Mouse (Mus musculus) hindbrain, embryonic 11.5 days (tissue): ENCODE results near the gene Fam186b. TPM values are rescaled to one million over a fixed set of nuclear protein-coding genes. Genes with fewer than 3 reads are reported as not detected.

Experiments
- ATAC-seq: fragments of 200-750 bp; cut with Nextera tagmentation; 2 replicates; pipeline ENCODE4 v1.8.0; 2017; ENCODE audit warnings: mild to moderate bottlenecking, moderate TSS enrichment, moderate library complexity; ENCODE audit not compliant: low FRiP score
- DNase-seq: peaks from one replicate; pipeline ENCODE4 v3.0.0-alpha.2; 2015; ENCODE audit warnings: low spot score
- H3K27ac ChIP-seq: fragments of 300-500 bp; sonication (generic); 2 replicates; pipeline ENCODE4 v1.5.1; 2014; ENCODE audit warnings: mild to moderate bottlenecking, low read depth, low read length
- H3K27me3 ChIP-seq: fragments of 300-500 bp; sonication (generic); 2 replicates; pipeline ENCODE4 v1.6.1; 2014; ENCODE audit warnings: mild to moderate bottlenecking, low read length, moderate library complexity, mixed read lengths; ENCODE audit not compliant: control insufficient read depth, insufficient read depth
- H3K36me3 ChIP-seq: fragments of 300-500 bp; sonication (generic); 2 replicates; pipeline ENCODE4 v1.6.1; 2014; ENCODE audit warnings: mild to moderate bottlenecking, low read length, moderate library complexity, mixed read lengths; ENCODE audit not compliant: control insufficient read depth, insufficient read depth
- H3K4me1 ChIP-seq: fragments of 300-500 bp; sonication (generic); replicated peaks from 2 replicates; pipeline ENCODE4 v1.6.1; 2014; ENCODE audit warnings: low read length, mixed read lengths; ENCODE audit not compliant: control insufficient read depth, insufficient read depth
- H3K4me2 ChIP-seq: fragments of 300-500 bp; sonication (generic); replicated peaks from 2 replicates; pipeline ENCODE4 v1.6.1; 2014; ENCODE audit warnings: mild to moderate bottlenecking, low read depth, low read length
- H3K4me3 ChIP-seq: fragments of 300-500 bp; sonication (generic); 2 replicates; pipeline ENCODE4 v1.5.1; 2014; ENCODE audit warnings: low read depth, low read length
- H3K9ac ChIP-seq: fragments of 300-500 bp; sonication (generic); 2 replicates; pipeline ENCODE4 v1.6.1; 2014; ENCODE audit warnings: low read depth, low read length
- H3K9me3 ChIP-seq: fragments of 300-500 bp; sonication (generic); 2 replicates; pipeline ENCODE4 v1.6.1; 2016; ENCODE audit warnings: low read length; ENCODE audit not compliant: control insufficient read depth
- WGBS: fragments of 180-500 bp; shearing (Covaris S2); extraction: QIAGEN DNeasy Blood & Tissue Kit; methylation state at CpG from one replicate; pipeline ENCODE4 v1.1.7; 2014; 5-methylcytosine and 5-hydroxymethylcytosine counted together
- polyA plus RNA-seq: library from polyadenylated mRNA; unstranded; fragments of >200 nt; fragmentation: Nextera tagmentation; extraction: Ambion mirVana; gene quantifications from 2 replicates; pipeline ENCODE4 v1.2.1, GENCODE M21; 2014

The Fam186b gene
- polyA plus RNA-seq, 1 experiment from 2014 or later: 0.29 TPM

- Histone ChIP-seq H3K4me1 (no peaks in the 10 kb centered on the region), H3K4me3 (no peak overlapping the region), H3K27ac (no peak overlapping the region), H3K9ac (no peak overlapping the region), H3K9me3 (no peaks in the 10 kb centered on the region), H3K27me3 (no peaks in the 10 kb centered on the region), H3K4me2 (no peak overlapping the region), H3K36me3 (no peaks in the 10 kb centered on the region)
- no peak for ATAC-seq
- DNase-seq: no peak
- 91% methylated on average over 11 of the region's 11 CpGs for WGBS
Measured at GRCm38 (mm10) chr15:99290586-99290985, 5.1 kb downstream of the Fam186b start.

DNA sequence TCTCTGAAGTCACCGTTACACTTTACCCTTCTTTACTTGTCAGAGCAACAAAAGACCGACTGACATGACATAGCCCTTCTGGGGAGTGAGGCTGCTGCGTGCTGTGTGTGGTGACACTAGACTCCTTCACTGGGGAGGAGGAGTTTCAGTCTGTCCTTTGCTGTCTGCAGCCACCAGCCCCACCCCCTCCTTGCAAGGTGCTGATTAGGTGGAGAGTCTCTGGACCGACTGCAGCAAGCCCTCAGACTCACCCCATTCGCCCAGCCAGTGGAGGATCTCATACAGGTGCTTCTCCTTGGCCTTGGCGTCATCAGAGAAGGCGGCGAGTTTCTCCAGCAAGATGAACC, 10.5 kb downstream of the Fam186b start:
- no peaks in the 10 kb centered on the region for H3K4me1 ChIP-seq
- H3K27me3 ChIP-seq: no peaks in the 10 kb centered on the region
- no peak for DNase-seq
- 54% methylated on average over 8 of the region's 8 CpGs for WGBS
- ATAC-seq: no peak
- H3K27ac ChIP-seq: no peak overlapping the region
- H3K9me3 ChIP-seq: no peaks in the 10 kb centered on the region
- H3K4me2 ChIP-seq: no peak overlapping the region
- no peak overlapping the region for H3K9ac ChIP-seq
- H3K4me3 ChIP-seq: no peak overlapping the region
- no peaks in the 10 kb centered on the region for H3K36me3 ChIP-seq

DNA sequence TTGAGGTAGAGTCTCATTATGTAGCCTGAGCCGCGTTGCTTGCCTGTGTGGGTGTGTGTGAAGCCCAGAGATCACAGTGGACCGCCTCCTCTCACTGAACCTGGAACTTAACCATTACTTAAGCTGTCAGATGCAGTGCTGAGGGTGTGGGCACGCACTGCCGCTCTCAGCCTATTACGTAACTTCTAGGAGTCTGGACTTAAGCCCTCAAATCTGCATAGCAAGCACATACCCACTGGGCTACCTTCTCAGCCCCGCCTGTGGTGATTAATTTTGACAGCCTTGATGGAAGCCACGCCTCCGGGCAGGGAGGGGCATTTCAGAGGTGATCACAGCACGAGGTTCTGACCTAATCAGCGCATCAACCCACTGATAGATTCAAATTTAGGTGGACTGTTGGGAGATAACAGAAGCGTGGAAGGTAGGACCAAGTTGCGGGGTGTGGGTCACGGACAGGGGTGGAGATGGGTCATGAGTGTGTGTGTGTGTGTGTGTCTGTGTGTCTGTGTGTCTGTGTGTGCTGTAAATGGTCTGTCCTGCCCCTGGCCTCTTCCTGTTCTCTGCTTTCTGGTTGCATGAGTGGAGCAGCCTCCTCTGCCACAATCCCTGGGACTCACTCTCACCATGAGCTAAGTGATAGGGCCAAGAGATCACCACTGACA, 11.0 kb downstream of the Fam186b start:
- no peak for ATAC-seq

GRCm38 (mm10) chr15:99283456-99283855, 12.2 kb downstream of the Fam186b start:
- H3K9me3 ChIP-seq: no peaks in the 10 kb centered on the region
- ATAC-seq (no peak), DNase-seq (peak; percentile 21)
- no peaks in the 10 kb centered on the region for H3K27me3 ChIP-seq
- no peak overlapping the region for H3K4me2 ChIP-seq
- no peak overlapping the region for H3K4me3 ChIP-seq
- no peaks in the 10 kb centered on the region for H3K4me1 ChIP-seq
- no peak overlapping the region for H3K27ac ChIP-seq
- no peaks in the 10 kb centered on the region for H3K36me3 ChIP-seq
- no peak overlapping the region for H3K9ac ChIP-seq
- WGBS: 67% methylated on average over 10 of the region's 10 CpGs

More for the DNA sequence above, 11.0 kb downstream of the Fam186b start:
- 49% methylated on average over 14 of the region's 14 CpGs for WGBS
- Histone ChIP-seq H3K27me3 (no peaks in the 10 kb centered on the region), H3K27ac (no peak overlapping the region), H3K9ac (no peak overlapping the region), H3K4me1 (no peaks in the 10 kb centered on the region), H3K4me2 (no peak overlapping the region), H3K4me3 (no peak overlapping the region), H3K36me3 (no peaks in the 10 kb centered on the region), H3K9me3 (no peaks in the 10 kb centered on the region)
- DNase-seq: no peak

GRCm38 (mm10) chr15:99278271-99278670, 17.4 kb downstream of the Fam186b start:
- Histone ChIP-seq H3K4me3 (no peak overlapping the region), H3K4me2 (no peak overlapping the region), H3K4me1 (no peaks in the 10 kb centered on the region), H3K9ac (no peak overlapping the region), H3K27me3 (no peaks in the 10 kb centered on the region), H3K27ac (no peak overlapping the region), H3K9me3 (no peaks in the 10 kb centered on the region), H3K36me3 (no peaks in the 10 kb centered on the region)
- WGBS: 94% methylated on average over 7 of the region's 7 CpGs
- DNase-seq: no peak
- no peak for ATAC-seq

DNA sequence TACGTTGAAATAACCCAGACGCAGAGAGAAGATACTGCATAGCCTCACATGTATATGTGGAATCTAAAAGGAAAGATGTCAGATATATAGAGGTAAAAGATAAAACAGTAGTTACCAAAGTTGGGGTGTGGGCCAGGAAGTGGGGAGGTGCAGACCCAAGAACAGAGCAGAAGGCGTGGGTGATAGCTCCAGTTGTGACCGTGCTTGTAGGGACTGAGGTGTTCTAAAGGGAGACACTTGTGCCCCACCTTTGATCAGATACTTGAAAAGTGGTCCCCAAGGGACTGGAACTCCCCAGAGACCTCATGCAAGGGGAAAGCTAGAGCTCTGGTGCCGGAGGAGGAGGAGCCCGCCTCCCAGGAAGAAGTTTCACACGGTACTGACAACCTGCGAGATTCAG, 19.6 kb downstream of the Fam186b start:
- no peaks in the 10 kb centered on the region for H3K36me3 ChIP-seq
- H3K27me3 ChIP-seq: no peaks in the 10 kb centered on the region
- no peak overlapping the region for H3K4me3 ChIP-seq
- 82% methylated on average over 8 of the region's 8 CpGs for WGBS
- no peak for DNase-seq
- no peak overlapping the region for H3K9ac ChIP-seq
- no peak for ATAC-seq
- H3K9me3 ChIP-seq: no peaks in the 10 kb centered on the region
- no peaks in the 10 kb centered on the region for H3K4me1 ChIP-seq
- no peak overlapping the region for H3K4me2 ChIP-seq
- H3K27ac ChIP-seq: no peak overlapping the region

DNA sequence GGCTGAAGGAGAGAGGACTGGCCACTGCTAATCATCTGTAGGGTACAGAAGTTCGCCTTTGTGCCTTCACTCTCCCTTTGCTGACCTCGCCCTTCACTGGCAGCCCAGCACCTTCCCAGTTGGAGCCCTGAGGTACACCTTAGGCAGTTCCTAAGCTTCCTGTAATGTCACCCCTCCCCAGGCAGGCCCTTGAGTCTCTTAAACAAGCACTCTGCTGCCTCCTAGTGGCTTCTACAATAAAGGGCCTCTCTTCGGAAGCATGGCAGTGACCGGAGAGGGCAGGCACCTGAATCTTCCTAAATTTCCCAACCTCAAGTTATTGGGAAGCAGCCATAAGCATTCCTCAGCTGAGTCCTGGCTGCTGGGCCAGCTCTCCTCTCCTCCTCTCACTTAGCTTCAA, 30.0 kb downstream of the Fam186b start:
- 22% methylated on average over 4 of the region's 4 CpGs for WGBS
- Histone ChIP-seq H3K4me1 (no peaks in the 10 kb centered on the region), H3K4me3 (no peak overlapping the region), H3K4me2 (no peak overlapping the region), H3K27me3 (no peaks in the 10 kb centered on the region), H3K36me3 (no peaks in the 10 kb centered on the region), H3K27ac (no peak overlapping the region), H3K9ac (no peak overlapping the region), H3K9me3 (no peaks in the 10 kb centered on the region)
- DNase-seq (peak; percentile 84), ATAC-seq (no peak)

- no peak overlapping the region for H3K4me3 ChIP-seq
- no peak overlapping the region for H3K27ac ChIP-seq
- WGBS: 68% methylated on average over 2 of the region's 2 CpGs
- no peaks in the 10 kb centered on the region for H3K36me3 ChIP-seq
- no peak for ATAC-seq
- H3K9ac ChIP-seq: no peak overlapping the region
- no peaks in the 10 kb centered on the region for H3K9me3 ChIP-seq
- no peaks in the 10 kb centered on the region for H3K4me1 ChIP-seq
- H3K27me3 ChIP-seq: no peaks in the 10 kb centered on the region
- no peak overlapping the region for H3K4me2 ChIP-seq
- no peak for DNase-seq
Measured at GRCm38 (mm10) chr15:99264363-99264762, 31.3 kb downstream of the Fam186b start.

DNA sequence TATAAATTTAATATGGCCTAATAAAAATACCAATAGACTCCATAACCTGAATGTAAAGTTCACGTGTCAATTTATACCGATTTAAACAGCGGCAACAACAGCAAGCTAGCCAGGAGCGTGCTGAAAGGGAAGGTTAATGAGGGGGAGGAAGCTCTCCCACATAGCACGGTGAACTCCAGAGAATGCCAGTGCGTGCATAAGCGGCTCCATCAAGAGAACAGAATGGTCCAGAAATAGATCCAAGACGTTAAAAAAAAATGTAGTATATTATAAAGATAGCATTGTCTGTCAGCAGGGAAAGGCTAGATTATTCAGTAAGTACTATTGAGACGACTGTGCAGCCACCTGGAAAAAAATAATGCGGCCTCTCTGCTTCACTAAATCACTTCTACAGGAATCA, 33.0 kb downstream of the Fam186b start:
- no peak overlapping the region for H3K9ac ChIP-seq
- ATAC-seq (no peak), DNase-seq (no peak)
- no peak overlapping the region for H3K4me2 ChIP-seq
- H3K4me3 ChIP-seq: no peak overlapping the region
- no peaks in the 10 kb centered on the region for H3K27me3 ChIP-seq
- 73% methylated on average over 10 of the region's 10 CpGs for WGBS
- no peak overlapping the region for H3K27ac ChIP-seq
- no peaks in the 10 kb centered on the region for H3K4me1 ChIP-seq
- H3K9me3 ChIP-seq: no peaks in the 10 kb centered on the region
- no peaks in the 10 kb centered on the region for H3K36me3 ChIP-seq
